In genomic region chr2:109735347-109735746, GRCm38 (mm10) we compare ENCODE assay signal across 12 mouse cellular contexts.
DNase-seq lines count a peak whose midpoint lies in the region; ATAC-seq lines count a peak whose summit lies in the region.
"Had no signal": no experiment of that assay in that cellular context is flagged by ENCODE, and none has a peak within 500 bp of the region (broad histone marks: within the 10 kb centered on the region; RNA-seq: fewer than 3 reads in every experiment).

No protein-coding gene starts in this region.

- no peaks in the 10 kb centered on the region for H3K27me3 ChIP-seq in heart, embryonic 12.5 days (replicated peaks)
- H3K27me3 ChIP-seq in midbrain, embryonic 16.5 days (ENCODE audit: control insufficient read depth, insufficient read depth, low read depth, low read length): no peaks in the 10 kb centered on the region
- H3K27me3 ChIP-seq in midbrain, embryonic 13.5 days: no peaks in the 10 kb centered on the region
- H3K27me3 ChIP-seq in kidney, embryonic 16.5 days (ENCODE audit: insufficient read depth, low read length): no peaks in the 10 kb centered on the region
- H3K27me3 ChIP-seq: neural tube, embryonic 12.5 days had no signal

- no peak overlapping the region for H3K4me2 ChIP-seq in heart, embryonic 12.5 days
- no peak overlapping the region for H3K4me2 ChIP-seq in midbrain, embryonic 16.5 days (ENCODE audit: low read length)
- H3K4me2 ChIP-seq in midbrain, embryonic 13.5 days (replicated peaks): no peak overlapping the region
- H3K4me2 ChIP-seq in kidney, embryonic 16.5 days (replicated peaks; ENCODE audit: low read depth, low read length): no peak overlapping the region
- H3K4me2 ChIP-seq: liver, embryonic 11.5 days; neural tube, embryonic 12.5 days had no signal

- H3K36me3 ChIP-seq in heart, embryonic 12.5 days: no peaks in the 10 kb centered on the region
- H3K36me3 ChIP-seq in midbrain, embryonic 16.5 days (ENCODE audit: control insufficient read depth, insufficient read depth, low read length): no peaks in the 10 kb centered on the region
- H3K36me3 ChIP-seq in midbrain, embryonic 13.5 days: no peaks in the 10 kb centered on the region
- no peaks in the 10 kb centered on the region for H3K36me3 ChIP-seq in kidney, embryonic 16.5 days (ENCODE audit: insufficient read depth, low read length)
- H3K36me3 ChIP-seq: embryonic facial prominence, embryonic 10.5 days; neural tube, embryonic 12.5 days had no signal

- peak; percentile 65 to 82 for DNase-seq in heart, adult 18-20 months
- no peak for DNase-seq in testis, postnatal 14 days (ENCODE audit: low spot score)
- no peak for DNase-seq in layer of hippocampus, adult 18-20 months (ENCODE audit: low spot score in 2 of 2)
- DNase-seq: adrenal gland, postnatal 14 days; cerebellum, postnatal 14 days had no signal

- ATAC-seq in heart, embryonic 12.5 days (ENCODE audit: insufficient number of reproducible peaks, low FRiP score): no peak
- peak; percentile 51; the same call in 1 of the 2 replicates for ATAC-seq in midbrain, embryonic 16.5 days
- no peak for ATAC-seq in midbrain, embryonic 13.5 days
- ATAC-seq in kidney, embryonic 16.5 days (ENCODE audit: low FRiP score, low TSS enrichment): no peak

- 0 out of 2 replicates have a peak, but pooled peaks cover 4% of the 10 kb centered on the region for H3K4me1 ChIP-seq in heart, embryonic 12.5 days (replicated peaks)
- no peaks in the 10 kb centered on the region for H3K4me1 ChIP-seq in midbrain, embryonic 16.5 days (ENCODE audit: control insufficient read depth, insufficient read depth, low read length)
- 0 out of 2 replicates have a peak, but pooled peaks cover 2% of the 10 kb centered on the region for H3K4me1 ChIP-seq in midbrain, embryonic 13.5 days (replicated peaks)
- peaks cover 12% of the 10 kb centered on the region for H3K4me1 ChIP-seq in kidney, embryonic 16.5 days (ENCODE audit: insufficient read depth, low read length)
- H3K4me1 ChIP-seq: neural tube, embryonic 12.5 days had no signal

- WGBS in heart, embryonic 12.5 days: 39% methylated on average over 7 of the region's 7 CpGs
- 53% methylated on average over 7 of the region's 7 CpGs for WGBS in midbrain, embryonic 16.5 days
- 60% methylated on average over 7 of the region's 7 CpGs for WGBS in midbrain, embryonic 13.5 days
- 54% methylated on average over 7 of the region's 7 CpGs for WGBS in kidney, embryonic 16.5 days

- no peak overlapping the region for H3K4me3 ChIP-seq in heart, embryonic 12.5 days
- no peak overlapping the region for H3K4me3 ChIP-seq in midbrain, embryonic 16.5 days (ENCODE audit: low read depth, low read length)
- no peak overlapping the region for H3K4me3 ChIP-seq in midbrain, embryonic 13.5 days (replicated peaks)
- H3K4me3 ChIP-seq in kidney, embryonic 16.5 days (ENCODE audit: low read length): no peak overlapping the region
- H3K4me3 ChIP-seq: embryonic facial prominence, embryonic 10.5 days; neural tube, embryonic 12.5 days had no signal

- H3K9ac ChIP-seq in heart, embryonic 12.5 days: no peak overlapping the region
- H3K9ac ChIP-seq in midbrain, embryonic 16.5 days (ENCODE audit: low read depth, low read length): no peak overlapping the region
- H3K9ac ChIP-seq in midbrain, embryonic 13.5 days (replicated peaks): no peak overlapping the region
- no peak overlapping the region for H3K9ac ChIP-seq in kidney, embryonic 16.5 days (replicated peaks; ENCODE audit: low read length)
- H3K9ac ChIP-seq: neural tube, embryonic 12.5 days had no signal

- no peaks in the 10 kb centered on the region for H3K9me3 ChIP-seq in heart, embryonic 12.5 days (replicated peaks)
- H3K9me3 ChIP-seq in midbrain, embryonic 16.5 days (replicated peaks; ENCODE audit: control insufficient read depth, low read length, poor library complexity, severe bottlenecking): no peaks in the 10 kb centered on the region
- H3K9me3 ChIP-seq in midbrain, embryonic 13.5 days: no peaks in the 10 kb centered on the region
- no peaks in the 10 kb centered on the region for H3K9me3 ChIP-seq in kidney, embryonic 16.5 days (ENCODE audit: low read length)
- H3K9me3 ChIP-seq: embryonic facial prominence, embryonic 10.5 days; neural tube, embryonic 12.5 days had no signal

- no peak overlapping the region for H3K27ac ChIP-seq in heart, embryonic 12.5 days (ENCODE audit: poor library complexity, severe bottlenecking)
- no peak overlapping the region for H3K27ac ChIP-seq in midbrain, embryonic 16.5 days (ENCODE audit: low read length)
- no peak overlapping the region for H3K27ac ChIP-seq in midbrain, embryonic 13.5 days
- peak overlapping the region; percentile 75 for H3K27ac ChIP-seq in kidney, embryonic 16.5 days (ENCODE audit: low read length)
- H3K27ac ChIP-seq: neural tube, embryonic 12.5 days had no signal

Comparison
In these comparisons a context has a peak if more than half of its experiments do, and no peak if none do; other contexts are left out.
1. DNase-seq: peak in heart, adult 18-20 months (2 of 2); none in testis, postnatal 14 days (single experiment) and layer of hippocampus, adult 18-20 months (0 of 2).